Mouse (Mus musculus) lung, adult 2 months (tissue): ENCODE data around the gene Evc. TPM values are rescaled to one million over a fixed set of nuclear protein-coding genes. Genes with fewer than 3 reads are reported as not detected.
A peak's percentile ranks its signal among the peaks of the same experiment; 100 is the strongest.

Experiments used
- DNase-seq: peaks from one replicate; pipeline ENCODE4 v3.0.0; 2022
- H3K4me1 ChIP-seq: fragments of 200-500 bp; 2 replicates; pipeline ENCODE4 v1.6.1; 2011; ENCODE audit warnings: low read length; ENCODE audit not compliant: control insufficient read depth, insufficient read depth
- H3K4me3 ChIP-seq: fragments of 200-500 bp; replicated peaks from 2 replicates; pipeline ENCODE3; 2011; ENCODE audit warnings: low read depth, mild to moderate bottlenecking, control low read depth, low read length; ENCODE audit errors: extremely low read depth
- CTCF ChIP-seq: fragments of 200-500 bp; IDR thresholded peaks from 2 replicates; pipeline ENCODE4 v1.5.1; 2011; ENCODE audit warnings: mild to moderate bottlenecking, low read length, control low read depth; ENCODE audit not compliant: insufficient read depth
- POLR2A ChIP-seq: fragments of 200-500 bp; IDR thresholded peaks from 2 replicates; pipeline ENCODE4 v1.6.1; 2011; ENCODE audit warnings: low read depth, mild to moderate bottlenecking, control low read depth, low read length, borderline replicate concordance; ENCODE audit errors: extremely low read depth
- WGBS: fragments of 180-500 bp; shearing (Covaris S2); methylation state at CpG from one replicate; pipeline ENCODE4 v1.1.7; 2018; 5-methylcytosine and 5-hydroxymethylcytosine counted together
- polyA plus RNA-seq: library from polyadenylated mRNA; depleted of rRNA; stranded (reverse); fragments of >200 nt; gene quantifications from 2 replicates; pipeline ENCODE4 v1.2.3, GENCODE M21; 2012

Gene Evc
- polyA plus RNA-seq, 1 experiment: 11.8 TPM

- Histone ChIP-seq H3K4me3 (no peak overlapping the region), H3K4me1 (no peaks in the 10 kb centered on the region)
- no peak for TF ChIP-seq CTCF
- no peak for TF ChIP-seq POLR2A
- 47% methylated on average over 7 of the region's 7 CpGs for WGBS
- DNase-seq: no peak
Observed at GRCm38 (mm10) chr5:37256823-37257222, 79.9 kb downstream of the Evc start.

GRCm38 (mm10) chr5:37254523-37254922 lies 82.2 kb downstream of the Evc start:
- H3K4me1 ChIP-seq: no peaks in the 10 kb centered on the region
- DNase-seq: no peak
- WGBS: 80% methylated on average over 4 of the region's 4 CpGs
- no peak overlapping the region for H3K4me3 ChIP-seq
- TF ChIP-seq POLR2A (no peak), CTCF (no peak)

- TF ChIP-seq CTCF (no peak), POLR2A (no peak)
- DNase-seq: no peak
- no peak overlapping the region for H3K4me3 ChIP-seq
- H3K4me1 ChIP-seq: no peaks in the 10 kb centered on the region
- 77% methylated on average over 9 of the region's 9 CpGs for WGBS
Observed at GRCm38 (mm10) chr5:37252101-37252804, 84.4 kb downstream of the Evc start.

GRCm38 (mm10) chr5:37251596-37251995 lies 85.1 kb downstream of the Evc start:
- no peak for TF ChIP-seq POLR2A
- TF ChIP-seq CTCF: no peak
- no peak for DNase-seq
- 63% methylated on average over 3 of the region's 3 CpGs for WGBS
- Histone ChIP-seq H3K4me3 (no peak overlapping the region), H3K4me1 (no peaks in the 10 kb centered on the region)

- TF ChIP-seq CTCF (no peak), POLR2A (no peak)
- H3K4me1 ChIP-seq: no peaks in the 10 kb centered on the region; the same call in 1 of the 2 replicates
- 70% methylated on average over 3 of the region's 3 CpGs for WGBS
- no peak for DNase-seq
- H3K4me3 ChIP-seq: no peak overlapping the region
Observed at GRCm38 (mm10) chr5:37248870-37249269, 87.8 kb downstream of the Evc start.

GRCm38 (mm10) chr5:37247456-37247855 lies 89.2 kb downstream of the Evc start:
- no peak for TF ChIP-seq POLR2A
- TF ChIP-seq CTCF: no peak
- 34% methylated on average over 4 of the region's 4 CpGs for WGBS
- H3K4me1 ChIP-seq: no peaks in the 10 kb centered on the region; the same call in 1 of the 2 replicates
- H3K4me3 ChIP-seq: no peak overlapping the region
- no peak for DNase-seq

- H3K4me3 ChIP-seq: peak overlapping the region; percentile 35
- H3K4me1 ChIP-seq: no peaks in the 10 kb centered on the region; the same call in 1 of the 2 replicates
- 1% methylated on average over 35 of the region's 37 CpGs for WGBS
- no peak for DNase-seq
- TF ChIP-seq CTCF (no peak), POLR2A (no peak)
Observed at GRCm38 (mm10) chr5:37246138-37246910, 90.4 kb downstream of the Evc start.

GRCm38 (mm10) chr5:37245651-37246050 lies 91.0 kb downstream of the Evc start:
- WGBS: 2% methylated on average over 42 of the region's 42 CpGs
- TF ChIP-seq POLR2A (no peak), CTCF (no peak)
- no peak for DNase-seq
- peak overlapping the region; percentile 35 for H3K4me3 ChIP-seq
- H3K4me1 ChIP-seq: no peaks in the 10 kb centered on the region; the same call in 1 of the 2 replicates

- DNase-seq: no peak
- 13% methylated on average over 9 of the region's 9 CpGs for WGBS
- Histone ChIP-seq H3K4me1 (no peaks in the 10 kb centered on the region; the same call in 1 of the 2 replicates), H3K4me3 (no peak overlapping the region)
- no peak for TF ChIP-seq CTCF
Observed at GRCm38 (mm10) chr5:37244666-37245242, 91.9 kb downstream of the Evc start.
